Mouse (Mus musculus) midbrain, postnatal 0 days (tissue): Measurements from ENCODE around the gene Rnf19b. TPM values are rescaled to one million over a fixed set of nuclear protein-coding genes. Genes with fewer than 3 reads are reported as not detected.
A peak's percentile ranks its signal among the peaks of the same experiment; 100 is the strongest.

ENCODE experiments used
- ATAC-seq: fragments of 200-750 bp; cut with Nextera tagmentation; 2 replicates; pipeline ENCODE4 v1.8.0; 2017; ENCODE audit warnings: moderate number of reproducible peaks, mild to moderate bottlenecking, moderate TSS enrichment, moderate library complexity; ENCODE audit not compliant: low FRiP score
- DNase-seq: peaks from one replicate; pipeline ENCODE4 v3.0.0-alpha.2; 2015; ENCODE audit warnings: low spot score
- H3K27ac ChIP-seq: fragments of 300-500 bp; sonication (generic); 2 replicates; pipeline ENCODE4 v1.5.1; 2014; ENCODE audit warnings: low read depth, mild to moderate bottlenecking, low read length, mixed read lengths
- H3K27me3 ChIP-seq: fragments of 300-500 bp; sonication (generic); 2 replicates; pipeline ENCODE4 v1.6.1; 2014; ENCODE audit warnings: low read length, control low read depth, mixed read lengths; ENCODE audit not compliant: insufficient read depth
- H3K36me3 ChIP-seq: fragments of 300-500 bp; sonication (generic); 2 replicates; pipeline ENCODE4 v1.6.1; 2014; ENCODE audit warnings: low read length, control low read depth, mixed read lengths; ENCODE audit not compliant: insufficient read depth
- H3K4me1 ChIP-seq: fragments of 300-500 bp; sonication (generic); 2 replicates; pipeline ENCODE4 v1.6.1; 2014; ENCODE audit warnings: mild to moderate bottlenecking, control low read depth, antibody characterized with exemption, low read length, mixed read lengths; ENCODE audit not compliant: insufficient read depth
- H3K4me2 ChIP-seq: fragments of 300-500 bp; sonication (generic); 2 replicates; pipeline ENCODE4 v1.6.1; 2014; ENCODE audit warnings: low read depth, mild to moderate bottlenecking, low read length, mixed read lengths; ENCODE audit not compliant: poor library complexity, severe bottlenecking
- H3K4me3 ChIP-seq: fragments of 300-500 bp; sonication (generic); 2 replicates; pipeline ENCODE4 v1.5.1; 2014; ENCODE audit warnings: low read depth, mild to moderate bottlenecking, low read length, moderate library complexity
- H3K9ac ChIP-seq: fragments of 300-500 bp; sonication (generic); replicated peaks from 2 replicates; pipeline ENCODE4 v1.6.1; 2014; ENCODE audit warnings: mild to moderate bottlenecking, low read length, moderate library complexity, mixed read lengths; ENCODE audit not compliant: poor library complexity, severe bottlenecking
- H3K9me3 ChIP-seq: fragments of 300-500 bp; sonication (generic); 2 replicates; pipeline ENCODE4 v1.6.1; 2016; ENCODE audit warnings: low read length, control low read depth
- CTCF ChIP-seq: IDR thresholded peaks from 2 replicates; pipeline ENCODE4 v1.5.1; 2016; ENCODE audit warnings: antibody characterized with exemption, mild to moderate bottlenecking
- whole genome bisulfite sequencing: fragments of 180-500 bp; shearing (Covaris S2); extraction: QIAGEN DNeasy Blood & Tissue Kit; methylation state at CpG from one replicate; pipeline ENCODE4 v1.1.7; 2014; 5-methylcytosine and 5-hydroxymethylcytosine counted together
- polyA plus RNA-seq: library from polyadenylated mRNA; unstranded; fragments of >200 nt; fragmentation: Nextera tagmentation; extraction: Ambion mirVana; gene quantifications from 2 replicates; pipeline ENCODE4 v1.2.1, GENCODE M21; 2015
- total RNA-seq: library from RNA; depleted of rRNA; stranded (reverse); fragments of >200 nt; gene quantifications from 2 replicates; pipeline ENCODE4 v1.2.3, GENCODE M21; 2014

The Rnf19b gene
- total and polyA plus RNA-seq, 2 experiments from 2014 or later, result 40.2 to 160 TPM

GRCm38 (mm10) chr4:129016329-129016728 is 41.7 kb upstream of the Rnf19b start:
- Histone ChIP-seq H3K4me3 (no peak overlapping the region), H3K9ac (no peak overlapping the region), H3K4me1 (peaks cover 2% of the 10 kb centered on the region; the same call in 1 of the 2 replicates), H3K4me2 (no peak overlapping the region), H3K27me3 (no peaks in the 10 kb centered on the region), H3K27ac (no peak overlapping the region), H3K9me3 (no peaks in the 10 kb centered on the region), H3K36me3 (no peaks in the 10 kb centered on the region)
- 27% methylated on average over 4 of the region's 4 CpGs for WGBS
- ATAC-seq, result no peak
- no peak for DNase-seq
- no peak for TF ChIP-seq CTCF

- 91% methylated on average over 10 of the region's 10 CpGs for WGBS
- Histone ChIP-seq H3K27me3 (no peaks in the 10 kb centered on the region), H3K4me2 (no peak overlapping the region), H3K36me3 (no peaks in the 10 kb centered on the region), H3K9me3 (no peaks in the 10 kb centered on the region), H3K9ac (no peak overlapping the region), H3K4me1 (peaks cover 2% of the 10 kb centered on the region; the same call in 1 of the 2 replicates), H3K4me3 (no peak overlapping the region), H3K27ac (no peak overlapping the region)
- no peak for DNase-seq
- TF ChIP-seq CTCF, result no peak
- no peak for ATAC-seq
Observed at GRCm38 (mm10) chr4:129017150-129017549, 40.9 kb upstream of the Rnf19b start.

DNA sequence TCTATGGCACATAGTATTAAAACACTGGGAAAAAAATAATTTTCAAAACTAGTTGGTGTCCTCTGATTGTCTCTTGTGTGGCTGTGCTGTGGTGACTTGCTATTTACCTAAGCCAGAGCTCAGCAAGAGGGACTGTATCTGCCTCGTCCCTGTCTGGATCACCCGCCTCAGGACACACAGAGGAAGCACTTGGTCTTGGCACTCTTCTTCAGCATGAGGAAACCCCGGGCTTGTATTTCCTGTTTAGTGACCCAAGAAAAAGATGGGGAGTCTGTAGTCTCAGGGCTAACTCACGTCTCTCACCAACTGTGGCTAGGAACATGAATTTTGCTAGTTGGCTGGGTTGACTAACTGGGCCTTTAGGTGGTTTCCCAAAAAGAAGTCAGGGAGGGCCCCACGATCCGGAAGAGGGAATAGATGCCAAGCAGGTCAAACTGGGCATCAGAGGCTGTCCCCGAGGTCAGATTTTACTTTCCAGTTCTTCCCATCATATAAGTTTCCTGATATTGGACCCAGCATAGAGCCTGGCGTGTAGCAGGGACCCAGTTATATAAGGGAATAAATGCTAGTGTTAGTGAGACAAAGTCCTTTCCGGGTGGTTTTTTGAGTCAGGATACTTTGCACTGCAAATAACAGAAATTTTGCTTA is 39.2 kb upstream of the Rnf19b start:
- Histone ChIP-seq H3K4me3 (no peak overlapping the region), H3K36me3 (no peaks in the 10 kb centered on the region), H3K27ac (no peak overlapping the region), H3K27me3 (no peaks in the 10 kb centered on the region), H3K4me1 (no peaks in the 10 kb centered on the region), H3K9me3 (no peaks in the 10 kb centered on the region), H3K4me2 (no peak overlapping the region), H3K9ac (no peak overlapping the region)
- no peak for TF ChIP-seq CTCF
- ATAC-seq (no peak), DNase-seq (no peak)
- 88% methylated on average over 9 of the region's 9 CpGs for WGBS

GRCm38 (mm10) chr4:129019788-129020187 is 38.3 kb upstream of the Rnf19b start:
- Histone ChIP-seq H3K4me1 (no peaks in the 10 kb centered on the region), H3K4me3 (no peak overlapping the region), H3K9ac (no peak overlapping the region), H3K9me3 (no peaks in the 10 kb centered on the region), H3K36me3 (no peaks in the 10 kb centered on the region), H3K27ac (no peak overlapping the region), H3K4me2 (no peak overlapping the region), H3K27me3 (no peaks in the 10 kb centered on the region)
- DNase-seq (peak; percentile 26), ATAC-seq (no peak)
- WGBS, result 83% methylated on average over 9 of the region's 9 CpGs
- TF ChIP-seq CTCF, result no peak

GRCm38 (mm10) chr4:129020454-129020853 is 37.6 kb upstream of the Rnf19b start:
- 46% methylated on average over 6 of the region's 6 CpGs for WGBS
- no peak overlapping the region for H3K4me2 ChIP-seq
- no peak overlapping the region for H3K27ac ChIP-seq
- no peaks in the 10 kb centered on the region for H3K27me3 ChIP-seq
- no peaks in the 10 kb centered on the region for H3K36me3 ChIP-seq
- ATAC-seq, result peak; percentile 63; the same call in 1 of the 2 replicates
- no peaks in the 10 kb centered on the region for H3K9me3 ChIP-seq
- TF ChIP-seq CTCF, result no peak
- H3K4me3 ChIP-seq, result no peak overlapping the region
- DNase-seq, result peak; percentile 87
- no peaks in the 10 kb centered on the region for H3K4me1 ChIP-seq
- H3K9ac ChIP-seq, result no peak overlapping the region

DNA sequence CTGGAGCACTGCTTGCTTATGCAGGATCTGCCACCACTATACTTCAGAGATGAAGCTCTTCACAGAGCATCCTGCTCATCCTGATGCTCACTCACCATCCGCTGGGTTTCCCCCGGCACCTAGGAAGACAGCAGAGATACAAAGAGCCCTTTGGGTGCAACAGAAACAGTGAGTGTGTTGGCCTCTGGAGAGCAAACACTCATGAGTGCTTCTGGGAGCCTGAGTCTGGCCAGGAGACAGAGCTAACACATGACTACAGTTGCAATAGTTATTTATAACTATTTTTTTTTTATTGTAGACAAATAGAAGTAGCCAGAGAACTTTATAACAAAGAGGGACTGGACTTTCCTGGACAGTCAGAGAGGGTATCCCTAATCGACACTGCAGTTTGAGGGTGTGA is 36.6 kb upstream of the Rnf19b start:
- DNase-seq (no peak), ATAC-seq (no peak)
- Histone ChIP-seq H3K9ac (no peak overlapping the region), H3K36me3 (no peaks in the 10 kb centered on the region), H3K27ac (no peak overlapping the region), H3K4me3 (no peak overlapping the region), H3K27me3 (no peaks in the 10 kb centered on the region), H3K9me3 (no peaks in the 10 kb centered on the region), H3K4me2 (no peak overlapping the region), H3K4me1 (no peaks in the 10 kb centered on the region)
- TF ChIP-seq CTCF, result no peak
- WGBS, result 84% methylated on average over 3 of the region's 3 CpGs
